Mouse (Mus musculus) intestine, embryonic 14.5 days (tissue): ENCODE results near the gene Rps6kl1. TPM values are rescaled to one million over a fixed set of nuclear protein-coding genes. Genes with fewer than 3 reads are reported as not detected.

Experiments
- ATAC-seq: fragments of 200-750 bp; cut with Nextera tagmentation; replicated peaks from 2 replicates; pipeline ENCODE4 v1.8.0; 2017; ENCODE audit warnings: low read depth, moderate number of reproducible peaks, moderate TSS enrichment, moderate library complexity; ENCODE audit not compliant: low FRiP score, low TSS enrichment
- DNase-seq: peaks from one replicate; pipeline ENCODE4 v3.0.0-alpha.2; 2018; ENCODE audit warnings: low spot score
- H3K27ac ChIP-seq: fragments of 300-500 bp; sonication (generic); 2 replicates; pipeline ENCODE4 v1.5.1; 2014; ENCODE audit warnings: low read depth, mild to moderate bottlenecking, control low read depth
- H3K27me3 ChIP-seq: fragments of 300-500 bp; sonication (generic); replicated peaks from 2 replicates; pipeline ENCODE4 v1.6.1; 2014; ENCODE audit warnings: low read length, control low read depth; ENCODE audit not compliant: control insufficient read depth, insufficient read depth
- H3K36me3 ChIP-seq: fragments of 300-500 bp; sonication (generic); 2 replicates; pipeline ENCODE4 v1.6.1; 2014; ENCODE audit warnings: low read length, control low read depth; ENCODE audit not compliant: control insufficient read depth, insufficient read depth
- H3K4me1 ChIP-seq: fragments of 300-500 bp; sonication (generic); replicated peaks from 2 replicates; pipeline ENCODE4 v1.6.1; 2014; ENCODE audit warnings: low read length, control low read depth, mixed read lengths; ENCODE audit not compliant: control insufficient read depth, insufficient read depth
- H3K4me2 ChIP-seq: fragments of 300-500 bp; sonication (generic); 2 replicates; pipeline ENCODE4 v1.6.1; 2014; ENCODE audit warnings: low read length
- H3K4me3 ChIP-seq: fragments of 300-500 bp; sonication (generic); 2 replicates; pipeline ENCODE4 v1.5.1; 2014; ENCODE audit warnings: low read depth, low read length, control low read depth, mixed read lengths
- H3K9ac ChIP-seq: fragments of 300-500 bp; sonication (generic); 2 replicates; pipeline ENCODE4 v1.6.1; 2014; ENCODE audit warnings: mild to moderate bottlenecking, low read length
- H3K9me3 ChIP-seq: fragments of 300-500 bp; sonication (generic); 2 replicates; pipeline ENCODE4 v1.6.1; 2016; ENCODE audit warnings: low read length, control low read depth; ENCODE audit not compliant: control insufficient read depth
- WGBS: fragments of 180-500 bp; shearing (Covaris S2); extraction: QIAGEN DNeasy Blood & Tissue Kit; methylation state at CpG from one replicate; pipeline ENCODE4 v1.1.7; 2014; 5-methylcytosine and 5-hydroxymethylcytosine counted together
- polyA plus RNA-seq: library from polyadenylated mRNA; unstranded; fragments of >200 nt; fragmentation: Nextera tagmentation; extraction: Ambion mirVana; gene quantifications from 2 replicates; pipeline ENCODE4 v1.2.1, GENCODE M21; 2014

The Rps6kl1 gene
- polyA plus RNA-seq, 1 experiment from 2014 or later: 2.9 TPM

DNA sequence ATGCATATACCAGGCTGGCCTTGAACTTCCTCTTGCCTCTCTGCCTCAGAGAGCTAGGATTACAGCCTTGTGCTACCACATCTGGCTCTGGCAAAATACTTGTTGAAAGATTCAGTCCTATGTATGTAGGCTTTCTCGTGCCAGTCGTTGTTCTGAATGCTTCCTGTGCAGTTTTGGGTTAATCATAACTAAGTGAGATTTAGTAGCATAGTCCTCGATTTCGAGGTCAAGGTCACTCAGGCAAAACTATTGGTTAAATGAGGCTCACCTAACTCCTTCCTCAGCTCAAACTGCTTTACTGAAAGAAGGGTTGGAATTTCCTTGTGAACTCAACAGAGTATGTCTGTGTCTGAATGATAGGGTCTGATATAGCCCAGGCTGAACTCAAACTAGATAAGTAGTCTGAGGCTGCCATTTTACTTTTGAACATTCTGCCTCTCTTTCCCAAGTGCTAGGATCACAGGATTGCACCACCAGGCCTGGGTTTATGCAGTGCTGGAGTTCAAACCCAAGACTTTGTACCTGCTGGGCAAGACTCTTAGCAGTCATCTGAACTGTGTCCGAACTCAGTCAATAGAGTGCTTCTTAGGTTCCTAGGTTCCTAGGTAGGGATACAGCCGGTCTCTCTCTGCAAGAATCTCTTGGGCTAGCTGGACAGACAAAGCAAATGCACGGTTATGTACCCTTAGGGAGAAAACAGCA is 38.4 kb downstream of the Rps6kl1 start:
- Histone ChIP-seq H3K4me1 (peaks cover 22% of the 10 kb centered on the region), H3K9ac (0 out of 2 replicates have a peak overlapping the region, but pooled peaks have one; percentile 3), H3K36me3 (peaks cover 21% of the 10 kb centered on the region), H3K27ac (no peak overlapping the region), H3K27me3 (no peaks in the 10 kb centered on the region), H3K4me2 (no peak overlapping the region), H3K9me3 (no peaks in the 10 kb centered on the region), H3K4me3 (no peak overlapping the region)
- ATAC-seq: no peak
- WGBS: 88% methylated on average over 7 of the region's 7 CpGs
- no peak for DNase-seq

DNA sequence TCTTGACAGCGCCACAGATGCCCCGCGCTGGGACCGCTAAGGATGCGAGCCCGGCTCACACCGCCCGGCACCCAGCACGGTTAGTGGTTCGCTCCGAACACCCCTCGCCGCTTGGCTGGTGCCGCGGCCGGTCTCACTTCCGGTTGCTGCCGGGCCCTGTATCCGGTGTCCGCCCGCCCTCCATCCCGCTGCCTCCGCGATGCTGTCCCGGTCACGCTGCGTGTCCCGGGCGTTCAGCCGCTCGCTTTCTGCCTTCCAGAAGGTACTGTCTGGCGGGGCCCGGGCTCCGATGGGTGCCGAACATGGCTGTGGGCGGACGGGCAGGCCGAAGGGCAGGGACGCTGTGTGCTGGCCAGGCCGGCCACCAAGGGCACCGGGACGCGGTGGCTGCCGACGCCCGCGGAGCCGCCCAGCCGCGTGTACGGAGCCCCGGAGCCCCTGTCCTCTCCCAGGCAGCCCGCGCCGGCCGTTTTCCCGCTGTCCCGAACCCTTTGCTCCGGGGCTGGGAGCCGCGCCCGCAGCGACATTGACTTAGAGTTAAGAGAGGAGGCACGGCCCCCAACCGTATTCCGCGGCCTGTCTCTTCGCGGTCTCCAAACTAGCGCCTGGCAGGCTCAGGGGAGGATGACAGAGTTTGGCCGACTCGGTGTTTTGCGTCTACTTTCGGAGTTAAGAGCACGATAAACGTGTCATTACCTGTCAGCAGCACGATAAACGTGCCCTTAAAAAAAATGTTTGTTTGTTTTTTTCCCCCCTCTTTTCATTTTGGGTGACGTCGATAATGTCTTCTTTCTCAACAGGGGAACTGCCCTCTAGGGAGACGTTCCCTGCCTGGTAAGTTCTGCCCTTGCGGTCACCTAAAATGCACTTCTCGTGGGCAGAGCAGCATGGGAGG is 40.1 kb downstream of the Rps6kl1 start, which contains the start of the genes Prox2 and Dlst:
TSS of gene Prox2 (minus strand) at position 62 of the 895 bp plus-strand sequence.
TSS of gene Dlst (plus strand) at position 136 of the 895 bp plus-strand sequence.
- H3K9ac ChIP-seq: peak within 1 kb of the TSS; percentile 93
- under 1% methylated on average over 83 of the region's 83 CpGs for WGBS
- DNase-seq: peak; percentile 94

DNA sequence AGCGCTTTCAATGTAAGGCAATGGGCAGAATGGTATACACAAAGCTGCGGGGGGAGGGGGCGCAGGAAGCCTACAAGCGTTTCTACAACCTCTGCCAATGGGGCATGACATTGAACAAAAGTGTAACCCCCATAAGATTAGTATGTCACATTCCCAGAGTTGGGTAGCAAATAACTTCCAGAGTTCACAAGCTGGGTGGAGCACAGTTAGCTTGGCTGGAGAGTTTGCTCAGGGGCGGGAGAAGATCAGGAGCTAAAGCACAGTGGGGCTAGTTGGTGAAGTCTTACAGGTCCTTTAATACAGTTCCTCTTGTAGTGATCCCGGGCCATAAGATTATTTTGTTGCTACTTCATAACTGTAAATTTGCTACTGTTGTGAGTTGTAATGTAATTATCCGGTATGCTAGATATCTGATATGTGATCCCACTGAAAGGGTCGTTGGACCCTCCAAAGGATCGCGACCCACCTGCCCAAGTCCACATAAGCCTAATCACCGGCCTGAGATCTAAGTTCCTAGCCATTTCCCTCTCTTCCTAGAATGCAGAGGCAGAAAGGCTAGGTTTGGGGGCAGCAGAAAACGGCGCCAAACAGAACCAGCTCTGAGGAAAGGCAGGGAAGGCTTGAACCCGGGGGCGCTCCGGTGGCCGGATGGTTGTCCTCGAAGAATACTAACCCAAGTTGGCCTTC is 40.9 kb downstream of the Rps6kl1 start:
- 15% methylated on average over 18 of the region's 18 CpGs for WGBS
- peak overlapping the region; percentile 93 for H3K9ac ChIP-seq
- no peaks in the 10 kb centered on the region for H3K9me3 ChIP-seq
- ATAC-seq: 0 out of 2 replicates have a peak, but pooled peaks have one; percentile 28
- peak overlapping the region; percentile 80 for H3K4me2 ChIP-seq
- H3K4me1 ChIP-seq: peaks cover 26% of the 10 kb centered on the region
- peak overlapping the region; percentile 76 for H3K27ac ChIP-seq
- peak overlapping the region; percentile 95 for H3K4me3 ChIP-seq
- DNase-seq: no peak
- H3K36me3 ChIP-seq: 0 out of 2 replicates have a peak, but pooled peaks cover 3% of the 10 kb centered on the region
- H3K27me3 ChIP-seq: no peaks in the 10 kb centered on the region

More for the DNA sequence above, 40.1 kb downstream of the Rps6kl1 start, which contains the start of the genes Prox2 and Dlst:
- peak; percentile 94 for ATAC-seq
- Histone ChIP-seq H3K27ac (peak within 1 kb of the TSS; percentile 76), H3K4me2 (peak within 1 kb of the TSS; percentile 80), H3K36me3 (peaks cover 8% of the 10 kb centered on the region; the same call in 1 of the 2 replicates), H3K4me3 (peak within 1 kb of the TSS; percentile 95), H3K9me3 (no peaks in the 10 kb centered on the region), H3K4me1 (peaks cover 26% of the 10 kb centered on the region), H3K27me3 (no peaks in the 10 kb centered on the region)

DNA sequence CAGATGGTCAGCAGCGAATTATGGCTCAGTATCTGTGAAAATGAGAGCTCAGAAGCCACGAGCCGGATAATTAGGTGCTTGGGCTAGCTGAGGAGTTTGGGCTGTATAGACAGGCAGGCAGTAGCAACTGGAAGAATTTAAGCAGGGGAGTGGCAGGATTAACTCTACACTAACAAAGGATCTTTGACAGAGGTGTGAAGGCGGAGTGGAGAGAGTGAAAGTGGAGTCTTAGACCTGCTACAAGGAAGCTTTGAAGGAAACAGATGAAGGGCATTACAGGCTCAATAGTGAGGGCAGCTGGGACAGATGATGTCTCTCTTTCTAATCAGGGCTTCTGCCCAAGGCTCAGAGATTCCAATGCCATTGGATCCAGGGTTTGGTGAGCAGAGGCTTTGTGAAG is 41.6 kb downstream of the Rps6kl1 start:
- no peak overlapping the region for H3K27ac ChIP-seq
- H3K27me3 ChIP-seq: no peaks in the 10 kb centered on the region
- H3K4me1 ChIP-seq: peaks cover 26% of the 10 kb centered on the region
- no peaks in the 10 kb centered on the region for H3K9me3 ChIP-seq
- no peak overlapping the region for H3K4me3 ChIP-seq
- ATAC-seq (no peak), DNase-seq (no peak)
- 49% methylated on average over 4 of the region's 4 CpGs for WGBS
- peak overlapping the region; percentile 80; the same call in 1 of the 2 replicates for H3K4me2 ChIP-seq
- 0 out of 2 replicates have a peak, but pooled peaks cover 3% of the 10 kb centered on the region for H3K36me3 ChIP-seq
- H3K9ac ChIP-seq: no peak overlapping the region

DNA sequence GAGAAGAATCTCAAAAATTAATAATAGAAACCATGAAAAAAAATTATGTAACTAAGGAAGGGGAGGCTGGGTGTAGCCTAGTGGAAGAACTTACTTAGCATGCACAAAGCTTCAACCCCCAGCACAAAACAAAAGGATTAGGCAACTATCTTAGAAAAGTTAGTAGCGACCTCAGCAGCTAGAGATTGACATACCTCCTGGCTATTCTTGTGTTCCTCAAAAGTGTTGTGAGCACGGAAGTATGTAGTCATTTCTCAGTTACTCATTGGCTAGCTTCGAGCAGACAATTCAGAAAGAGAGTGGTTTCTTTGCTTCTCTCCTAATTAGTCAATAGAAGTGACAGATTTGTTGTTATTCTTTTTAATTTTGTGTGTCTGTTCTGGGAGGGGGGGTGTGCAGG is 42.4 kb downstream of the Rps6kl1 start:
- no peaks in the 10 kb centered on the region for H3K9me3 ChIP-seq
- no peak overlapping the region for H3K4me2 ChIP-seq
- H3K27ac ChIP-seq: no peak overlapping the region
- H3K36me3 ChIP-seq: no peaks in the 10 kb centered on the region
- no peak overlapping the region for H3K9ac ChIP-seq
- no peak overlapping the region for H3K4me3 ChIP-seq
- H3K4me1 ChIP-seq: peaks cover 26% of the 10 kb centered on the region
- no peaks in the 10 kb centered on the region for H3K27me3 ChIP-seq
- DNase-seq (no peak), ATAC-seq (no peak)
- 69% methylated on average over 3 of the region's 3 CpGs for WGBS

DNA sequence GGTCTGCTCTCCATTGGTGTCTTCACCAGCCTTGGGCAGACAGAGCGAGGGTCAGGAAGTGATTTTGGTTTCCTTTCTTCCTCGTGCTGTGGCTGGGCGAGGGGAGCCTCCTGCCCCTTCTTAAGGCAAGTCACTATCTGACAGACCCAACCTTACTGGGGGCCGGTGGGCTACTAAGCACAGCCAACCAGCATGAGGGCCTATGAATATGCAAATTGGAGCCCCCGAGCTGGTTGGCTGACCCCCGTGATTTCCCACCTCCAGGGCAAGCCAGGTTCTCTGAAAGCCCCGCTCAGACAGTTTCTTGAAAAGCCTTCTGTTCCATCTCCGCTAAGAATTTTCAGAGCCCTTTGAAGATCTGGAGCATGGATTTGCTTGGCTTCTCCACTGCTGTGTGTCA is 44.8 kb downstream of the Rps6kl1 start:
- no peak for ATAC-seq
- 6% methylated on average over 8 of the region's 8 CpGs for WGBS
- H3K9me3 ChIP-seq: no peaks in the 10 kb centered on the region
- H3K4me3 ChIP-seq: peak overlapping the region; percentile 10; the same call in 1 of the 2 replicates
- peak overlapping the region; percentile 3; the same call in 1 of the 2 replicates for H3K9ac ChIP-seq
- H3K27me3 ChIP-seq: no peaks in the 10 kb centered on the region
- DNase-seq: no peak
- H3K27ac ChIP-seq: no peak overlapping the region
- peaks cover 11% of the 10 kb centered on the region for H3K4me1 ChIP-seq
- peak overlapping the region; percentile 31 for H3K4me2 ChIP-seq
- H3K36me3 ChIP-seq: no peaks in the 10 kb centered on the region

DNA sequence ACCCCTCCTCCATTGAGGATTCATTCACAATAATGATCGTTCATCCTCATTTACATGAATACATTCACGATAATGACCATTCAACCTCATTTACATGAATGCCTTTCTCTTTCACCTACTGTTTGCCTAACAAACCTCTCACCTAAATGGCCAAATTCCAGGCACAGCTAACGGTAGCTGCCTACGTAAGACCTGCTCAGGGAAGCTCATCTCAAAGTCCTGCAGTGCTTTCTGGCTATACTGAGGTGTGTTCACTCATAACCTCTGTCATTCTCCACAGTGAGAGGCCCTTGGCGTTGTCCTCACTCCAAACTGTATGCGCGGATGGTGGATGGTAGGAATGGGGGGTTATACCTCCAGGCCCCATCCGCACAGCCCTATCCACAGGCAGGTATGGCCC is 46.3 kb downstream of the Rps6kl1 start:
- Histone ChIP-seq H3K4me1 (peaks cover 6% of the 10 kb centered on the region), H3K27me3 (no peaks in the 10 kb centered on the region), H3K4me2 (no peak overlapping the region), H3K9me3 (no peaks in the 10 kb centered on the region), H3K4me3 (no peak overlapping the region), H3K36me3 (no peaks in the 10 kb centered on the region), H3K27ac (no peak overlapping the region), H3K9ac (no peak overlapping the region)
- 86% methylated on average over 8 of the region's 8 CpGs for WGBS
- no peak for ATAC-seq
- DNase-seq: no peak

DNA sequence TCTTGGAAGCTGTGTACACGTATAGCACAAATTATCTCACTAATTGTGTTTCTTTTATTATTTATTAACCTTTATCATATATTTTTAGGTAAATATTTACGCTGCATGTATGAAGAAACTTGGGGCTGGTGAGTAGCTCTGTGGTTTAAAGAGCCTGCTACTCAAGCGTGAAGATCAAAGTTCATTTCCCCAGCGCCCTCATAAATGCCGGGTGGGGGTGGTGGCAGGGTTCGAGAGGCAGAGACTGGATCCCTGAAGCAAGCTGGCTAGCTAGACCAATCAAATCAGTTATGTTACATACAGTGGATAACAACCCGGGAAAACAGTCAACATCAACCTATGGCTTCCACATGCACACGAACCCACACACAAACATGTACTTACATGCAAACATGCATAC is 48.0 kb downstream of the Rps6kl1 start:
- Histone ChIP-seq H3K9ac (no peak overlapping the region), H3K4me2 (no peak overlapping the region), H3K27me3 (no peaks in the 10 kb centered on the region), H3K9me3 (no peaks in the 10 kb centered on the region), H3K36me3 (no peaks in the 10 kb centered on the region), H3K27ac (no peak overlapping the region), H3K4me1 (0 out of 2 replicates have a peak, but pooled peaks cover 4% of the 10 kb centered on the region), H3K4me3 (no peak overlapping the region)
- ATAC-seq: no peak
- 71% methylated on average over 8 of the region's 8 CpGs for WGBS
- DNase-seq: no peak
